Mouse (Mus musculus) liver, embryonic 13.5 days (tissue): ENCODE measurements around the gene Acp5. TPM values are rescaled to one million over a fixed set of nuclear protein-coding genes. Genes with fewer than 3 reads are reported as not detected.

Experiments used
- ATAC-seq: fragments of 200-750 bp; cut with Nextera tagmentation; 2 replicates; pipeline ENCODE4 v1.8.0; 2017; ENCODE audit warnings: low read depth, mild to moderate bottlenecking, moderate number of reproducible peaks, moderate library complexity
- DNase-seq: peaks from one replicate; pipeline ENCODE4 v3.0.0; 2022
- H3K27ac ChIP-seq: fragments of 300-500 bp; sonication (generic); 2 replicates; pipeline ENCODE4 v1.5.1; 2015; ENCODE audit warnings: moderate library complexity, mild to moderate bottlenecking, inconsistent platforms
- H3K27me3 ChIP-seq: fragments of 300-500 bp; sonication (generic); 2 replicates; pipeline ENCODE4 v1.6.1; 2015; ENCODE audit warnings: mild to moderate bottlenecking, inconsistent platforms
- H3K36me3 ChIP-seq: fragments of 300-500 bp; sonication (generic); 2 replicates; pipeline ENCODE4 v1.6.1; 2015; ENCODE audit warnings: mild to moderate bottlenecking, inconsistent platforms
- H3K4me1 ChIP-seq: fragments of 300-500 bp; sonication (generic); replicated peaks from 2 replicates; pipeline ENCODE4 v1.6.1; 2015; ENCODE audit warnings: inconsistent platforms
- H3K4me2 ChIP-seq: fragments of 300-500 bp; sonication (generic); 2 replicates; pipeline ENCODE4 v1.6.1; 2015; ENCODE audit warnings: inconsistent platforms, mild to moderate bottlenecking, moderate library complexity
- H3K4me3 ChIP-seq: fragments of 300-500 bp; sonication (generic); replicated peaks from 2 replicates; pipeline ENCODE4 v1.5.1; 2015; ENCODE audit warnings: mild to moderate bottlenecking, inconsistent platforms
- H3K9ac ChIP-seq: fragments of 300-500 bp; sonication (generic); 2 replicates; pipeline ENCODE4 v1.6.1; 2015; ENCODE audit warnings: mild to moderate bottlenecking, inconsistent platforms
- H3K9me3 ChIP-seq: fragments of 300-500 bp; sonication (generic); replicated peaks from 2 replicates; pipeline ENCODE4 v1.6.1; 2016; ENCODE audit warnings: inconsistent platforms
- WGBS: fragments of 180-500 bp; shearing (Covaris S2); methylation state at CpG from one replicate; pipeline ENCODE4 v1.1.7; 2015; ENCODE audit not compliant: insufficient replicate concordance; 5-methylcytosine and 5-hydroxymethylcytosine counted together
- microRNA-seq: library from miRNA; unstranded; fragments of <30 nt; microRNA quantifications from one replicate; pipeline ENCODE4, GENCODE M21; 2016
- polyA plus RNA-seq: library from polyadenylated mRNA; unstranded; fragments of >200 nt; fragmentation: Nextera tagmentation; extraction: Ambion mirVana; gene quantifications from 2 replicates; pipeline ENCODE4 v1.2.1, GENCODE M21; 2015

The Acp5 gene
- polyA plus RNA-seq, 1 experiment from 2014 or later: 184 TPM

- no peak for DNase-seq
- no peak overlapping the region for H3K9ac ChIP-seq
- no peak for ATAC-seq
- H3K27me3 ChIP-seq: peaks cover 16% of the 10 kb centered on the region
- H3K27ac ChIP-seq: no peak overlapping the region
- no peak overlapping the region for H3K4me3 ChIP-seq
- no peaks in the 10 kb centered on the region for H3K9me3 ChIP-seq
- no peaks in the 10 kb centered on the region for H3K36me3 ChIP-seq
- H3K4me1 ChIP-seq: peaks cover 15% of the 10 kb centered on the region
- WGBS: 75% methylated on average over 7 of the region's 7 CpGs
- no peak overlapping the region for H3K4me2 ChIP-seq
Measured at GRCm38 (mm10) chr9:22089986-22090385, 45.5 kb downstream of the Acp5 start.

- WGBS: 92% methylated on average over 7 of the region's 7 CpGs
- Histone ChIP-seq H3K4me3 (no peak overlapping the region), H3K27me3 (peaks cover 9% of the 10 kb centered on the region), H3K9ac (no peak overlapping the region), H3K27ac (no peak overlapping the region), H3K9me3 (no peaks in the 10 kb centered on the region), H3K4me2 (no peak overlapping the region), H3K4me1 (peaks cover 21% of the 10 kb centered on the region), H3K36me3 (no peaks in the 10 kb centered on the region)
- no peak for ATAC-seq
- no peak for DNase-seq
Measured at GRCm38 (mm10) chr9:22089281-22089680, 46.2 kb downstream of the Acp5 start.

DNA sequence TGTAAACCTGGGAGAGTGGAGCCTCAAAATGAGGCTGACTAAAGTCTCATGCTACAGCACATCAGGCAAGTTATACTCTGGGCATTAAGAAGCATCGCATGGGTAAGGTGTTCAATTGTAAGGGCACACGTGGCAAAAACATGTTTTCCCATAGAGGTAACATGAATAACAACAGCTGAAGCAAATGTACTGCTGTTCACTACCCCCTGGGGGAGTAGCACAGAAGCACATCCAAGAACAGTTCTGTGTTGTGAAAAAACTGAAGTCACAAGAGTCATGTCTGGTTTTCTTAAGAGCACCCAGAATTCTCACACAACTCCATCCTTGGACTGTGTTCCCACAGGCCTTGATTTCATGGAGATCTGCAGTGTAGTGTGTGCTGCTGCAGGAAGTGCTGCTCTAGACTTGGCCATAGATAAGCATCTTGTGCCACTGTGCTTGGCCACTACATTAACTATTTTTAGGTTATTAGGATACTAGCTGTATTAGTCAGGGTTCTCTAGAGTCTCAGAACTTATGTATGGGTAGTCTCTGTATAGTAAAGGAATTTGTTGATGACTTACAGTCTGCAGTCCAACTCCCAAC, 48.4 kb downstream of the Acp5 start:
- Histone ChIP-seq H3K4me2 (no peak overlapping the region), H3K36me3 (peaks cover 13% of the 10 kb centered on the region; the same call in 1 of the 2 replicates), H3K4me1 (peaks cover 36% of the 10 kb centered on the region), H3K27ac (no peak overlapping the region), H3K4me3 (no peak overlapping the region), H3K27me3 (no peaks in the 10 kb centered on the region), H3K9ac (no peak overlapping the region), H3K9me3 (no peaks in the 10 kb centered on the region)
- ATAC-seq: no peak
- WGBS: 64% methylated on average over 2 of the region's 2 CpGs
- no peak for DNase-seq

GRCm38 (mm10) chr9:22086012-22086411, 49.5 kb downstream of the Acp5 start:
- Histone ChIP-seq H3K4me3 (peak overlapping the region; percentile 78), H3K4me1 (peaks cover 36% of the 10 kb centered on the region), H3K27me3 (no peaks in the 10 kb centered on the region), H3K9me3 (no peaks in the 10 kb centered on the region), H3K9ac (peak overlapping the region; percentile 82), H3K27ac (peak overlapping the region; percentile 70), H3K36me3 (peaks cover 14% of the 10 kb centered on the region; the same call in 1 of the 2 replicates), H3K4me2 (peak overlapping the region; percentile 82)
- ATAC-seq (no peak), DNase-seq (no peak)
- WGBS: 88% methylated on average over 6 of the region's 6 CpGs

GRCm38 (mm10) chr9:22085022-22085834, 50.3 kb downstream of the Acp5 start, which contains the start of gene Ecsit:
Gene Ecsit (minus strand): TSS chr9:22085438.
- H3K9ac ChIP-seq: peak within 1 kb of the TSS; percentile 82
- under 1% methylated on average over 48 of the region's 48 CpGs for WGBS
- H3K4me1 ChIP-seq: peaks cover 36% of the 10 kb centered on the region
- peak within 1 kb of the TSS; percentile 78 for H3K4me3 ChIP-seq
- no peaks in the 10 kb centered on the region for H3K27me3 ChIP-seq
- H3K9me3 ChIP-seq: no peaks in the 10 kb centered on the region
- ATAC-seq: peak; percentile 98
- peak within 1 kb of the TSS; percentile 70 for H3K27ac ChIP-seq
- peak within 1 kb of the TSS; percentile 82 for H3K4me2 ChIP-seq
- DNase-seq: peak; percentile 94
- peaks cover 16% of the 10 kb centered on the region for H3K36me3 ChIP-seq

- H3K27ac ChIP-seq: peak overlapping the region; percentile 56; the same call in 1 of the 2 replicates
- H3K9me3 ChIP-seq: no peaks in the 10 kb centered on the region
- H3K36me3 ChIP-seq: peaks cover 21% of the 10 kb centered on the region
- peak overlapping the region; percentile 82 for H3K9ac ChIP-seq
- H3K4me2 ChIP-seq: peak overlapping the region; percentile 82
- peaks cover 36% of the 10 kb centered on the region for H3K4me1 ChIP-seq
- 26% methylated on average over 4 of the region's 4 CpGs for WGBS
- H3K27me3 ChIP-seq: no peaks in the 10 kb centered on the region
- ATAC-seq (no peak), DNase-seq (no peak)
- H3K4me3 ChIP-seq: peak overlapping the region; percentile 78
Measured at GRCm38 (mm10) chr9:22084667-22085021, 50.9 kb downstream of the Acp5 start.

Small RNA genes within 50 kb of the gene (microRNA-seq; reads per million reads assigned to microRNA genes)
- gene Mir7084: not detected

Other genes starting within 250 kb of the Acp5 start
- gene Rab3d, start 217.5 kb downstream of the Acp5 start, polyA plus RNA-seq: 6.6 and 8.4 TPM in 2 replicates
- 1.0 and 1.2 TPM in 2 replicates for gene Ccdc159, start 208.2 kb downstream of the Acp5 start, polyA plus RNA-seq
- 49.5 and 57.2 TPM in 2 replicates for gene Tmem205, start 208.2 kb downstream of the Acp5 start, polyA plus RNA-seq
- 0.99 and 1.4 TPM in 2 replicates for gene Plppr2, start 198.7 kb downstream of the Acp5 start, polyA plus RNA-seq
- gene Swsap1, start 180.0 kb downstream of the Acp5 start, polyA plus RNA-seq: 2.1 and 2.6 TPM in 2 replicates
- gene Epor, start 172.2 kb downstream of the Acp5 start, polyA plus RNA-seq: 143 and 144 TPM in 2 replicates
- 0.15 and 0.46 TPM in 2 replicates for gene Rgl3, start 146.3 kb downstream of the Acp5 start, polyA plus RNA-seq
- gene Ccdc151, start 133.1 kb downstream of the Acp5 start, polyA plus RNA-seq: 0.16 TPM in 1 of 2 replicates, not detected in the other
- gene Prkcsh, start 132.9 kb downstream of the Acp5 start, polyA plus RNA-seq: 52.6 and 57.5 TPM in 2 replicates
- 0.05 and 0.08 TPM in 2 replicates for gene Elavl3, start 83.7 kb downstream of the Acp5 start, polyA plus RNA-seq
- gene Gm49318, start 64.5 kb downstream of the Acp5 start, polyA plus RNA-seq: not detected in 2 replicates
- 3.7 and 3.9 TPM in 2 replicates for gene Zfp653, start 64.3 kb downstream of the Acp5 start, polyA plus RNA-seq
- 33.4 and 34.2 TPM in 2 replicates for gene Ecsit, start 50.3 kb downstream of the Acp5 start, polyA plus RNA-seq
- 1.9 and 3.6 TPM in 2 replicates for gene Cnn1, start 36.5 kb downstream of the Acp5 start, polyA plus RNA-seq
- gene Elof1, start 18.5 kb downstream of the Acp5 start, polyA plus RNA-seq: 103 and 109 TPM in 2 replicates
- 42.1 and 44.6 TPM in 2 replicates for gene Pigyl, start 21.1 kb upstream of the Acp5 start, polyA plus RNA-seq
- gene Zfp872, start 52.4 kb upstream of the Acp5 start, polyA plus RNA-seq: not detected in 2 replicates
- 6.6 and 8.7 TPM in 2 replicates for gene Zfp809, start 90.0 kb upstream of the Acp5 start, polyA plus RNA-seq
- 1.9 and 2.0 TPM in 2 replicates for gene Zfp599, start 124.2 kb upstream of the Acp5 start, polyA plus RNA-seq
- gene Zfp810, start 171.9 kb upstream of the Acp5 start, polyA plus RNA-seq: 2.6 and 3.1 TPM in 2 replicates